Mouse (Mus musculus) lung, postnatal 0 days (tissue): ENCODE data around the gene Miox. TPM values are rescaled to one million over a fixed set of nuclear protein-coding genes. Genes with fewer than 3 reads are reported as not detected.

Source experiments
- ATAC-seq: fragments of 200-750 bp; cut with Nextera tagmentation; 2 replicates; pipeline ENCODE4 v1.8.0; 2017; ENCODE audit warnings: moderate library complexity
- DNase-seq: peaks from one replicate; pipeline ENCODE4 v3.0.0-alpha.2; 2016; ENCODE audit warnings: low spot score
- H3K27ac ChIP-seq: fragments of 300-500 bp; sonication (generic); 2 replicates; pipeline ENCODE4 v1.5.1; 2014; ENCODE audit warnings: antibody characterized with exemption, mild to moderate bottlenecking, low read length, mixed read lengths
- H3K27me3 ChIP-seq: fragments of 300-500 bp; sonication (generic); replicated peaks from 2 replicates; pipeline ENCODE4 v1.6.1; 2014; ENCODE audit warnings: low read length, mixed read lengths; ENCODE audit not compliant: insufficient read depth
- H3K36me3 ChIP-seq: fragments of 300-500 bp; sonication (generic); 2 replicates; pipeline ENCODE4 v1.6.1; 2014; ENCODE audit warnings: low read length, mixed read lengths; ENCODE audit not compliant: insufficient read depth
- H3K4me1 ChIP-seq: fragments of 300-500 bp; sonication (generic); 2 replicates; pipeline ENCODE4 v1.6.1; 2014; ENCODE audit warnings: antibody characterized with exemption, low read depth, low read length, mixed read lengths; ENCODE audit not compliant: insufficient read depth
- H3K4me2 ChIP-seq: fragments of 300-500 bp; sonication (generic); replicated peaks from 2 replicates; pipeline ENCODE4 v1.6.1; 2014; ENCODE audit warnings: low read depth, mild to moderate bottlenecking, low read length, moderate library complexity, mixed read lengths
- H3K4me3 ChIP-seq: fragments of 300-500 bp; sonication (generic); 2 replicates; pipeline ENCODE4 v1.5.1; 2014; ENCODE audit warnings: low read depth, low read length
- H3K9ac ChIP-seq: fragments of 300-500 bp; sonication (generic); replicated peaks from 2 replicates; pipeline ENCODE4 v1.6.1; 2014; ENCODE audit warnings: low read depth, mild to moderate bottlenecking
- H3K9me3 ChIP-seq: fragments of 300-500 bp; sonication (generic); 2 replicates; pipeline ENCODE4 v1.6.1; 2016; ENCODE audit warnings: low read length, mixed read lengths
- CTCF ChIP-seq: IDR thresholded peaks from 2 replicates; pipeline ENCODE4 v1.5.1; 2016; ENCODE audit warnings: antibody characterized with exemption, mild to moderate bottlenecking
- EP300 ChIP-seq: IDR thresholded peaks from 2 replicates; pipeline ENCODE4 v1.6.1; 2016; ENCODE audit warnings: antibody characterized with exemption, mild to moderate bottlenecking, control low read depth
- WGBS: fragments of 180-500 bp; shearing (Covaris S2); extraction: QIAGEN DNeasy Blood & Tissue Kit; methylation state at CpG from one replicate; pipeline ENCODE4 v1.1.7; 2014; 5-methylcytosine and 5-hydroxymethylcytosine counted together
- polyA plus RNA-seq: library from polyadenylated mRNA; unstranded; fragments of >200 nt; fragmentation: Nextera tagmentation; extraction: Ambion mirVana; gene quantifications from 2 replicates; pipeline ENCODE4 v1.2.1, GENCODE M21; 2015

The Miox gene
- not detected in 2 replicates for polyA plus RNA-seq

GRCm38 (mm10) chr15:89334271-89334670 lies at the start of gene Miox:
TSS of gene Miox (plus strand) at chr15:89334398.
- WGBS = 87% methylated on average over 7 of the region's 7 CpGs
- ATAC-seq = no peak

GRCm38 (mm10) chr15:89285004-89285403 lies 49.2 kb upstream of the Miox start:
- H3K27ac ChIP-seq = no peak overlapping the region
- no peaks in the 10 kb centered on the region for H3K27me3 ChIP-seq
- H3K36me3 ChIP-seq = peaks cover 23% of the 10 kb centered on the region; the same call in 1 of the 2 replicates
- DNase-seq (no peak), ATAC-seq (no peak)
- no peak overlapping the region for H3K9ac ChIP-seq
- H3K4me2 ChIP-seq = no peak overlapping the region
- no peaks in the 10 kb centered on the region for H3K9me3 ChIP-seq
- no peak overlapping the region for H3K4me3 ChIP-seq
- H3K4me1 ChIP-seq = no peaks in the 10 kb centered on the region
- TF ChIP-seq EP300 (no peak), CTCF (no peak)

More at GRCm38 (mm10) chr15:89334271-89334670, at the start of gene Miox:
- no peak within 1 kb of the TSS for H3K4me2 ChIP-seq
- no peaks in the 10 kb centered on the region for H3K27me3 ChIP-seq
- H3K9ac ChIP-seq = no peak within 1 kb of the TSS
- DNase-seq = no peak
- no peak within 1 kb of the TSS for H3K27ac ChIP-seq
- H3K9me3 ChIP-seq = no peaks in the 10 kb centered on the region
- no peaks in the 10 kb centered on the region for H3K36me3 ChIP-seq
- H3K4me1 ChIP-seq = no peaks in the 10 kb centered on the region
- no peak for TF ChIP-seq CTCF
- no peak for TF ChIP-seq EP300
- H3K4me3 ChIP-seq = no peak within 1 kb of the TSS

GRCm38 (mm10) chr15:89285478-89285877 lies 48.7 kb upstream of the Miox start:
- DNase-seq = no peak
- no peak overlapping the region for H3K9ac ChIP-seq
- TF ChIP-seq EP300 (no peak), CTCF (no peak)
- no peaks in the 10 kb centered on the region for H3K4me1 ChIP-seq
- ATAC-seq = no peak
- H3K27me3 ChIP-seq = no peaks in the 10 kb centered on the region
- H3K4me3 ChIP-seq = no peak overlapping the region
- H3K4me2 ChIP-seq = no peak overlapping the region
- H3K36me3 ChIP-seq = peaks cover 27% of the 10 kb centered on the region; the same call in 1 of the 2 replicates
- H3K27ac ChIP-seq = no peak overlapping the region
- no peaks in the 10 kb centered on the region for H3K9me3 ChIP-seq
- WGBS = 84% methylated on average over 5 of the region's 5 CpGs

GRCm38 (mm10) chr15:89286114-89286513 lies 48.1 kb upstream of the Miox start:
- H3K9ac ChIP-seq = no peak overlapping the region
- H3K9me3 ChIP-seq = no peaks in the 10 kb centered on the region
- H3K4me3 ChIP-seq = no peak overlapping the region
- TF ChIP-seq EP300 (no peak), CTCF (no peak)
- H3K27ac ChIP-seq = no peak overlapping the region
- no peak overlapping the region for H3K4me2 ChIP-seq
- no peaks in the 10 kb centered on the region for H3K27me3 ChIP-seq
- WGBS = 74% methylated on average over 7 of the region's 7 CpGs
- no peaks in the 10 kb centered on the region for H3K4me1 ChIP-seq
- H3K36me3 ChIP-seq = peaks cover 30% of the 10 kb centered on the region; the same call in 1 of the 2 replicates
- ATAC-seq (no peak), DNase-seq (no peak)

GRCm38 (mm10) chr15:89286582-89286981 lies 47.6 kb upstream of the Miox start:
- Histone ChIP-seq H3K36me3 (peaks cover 31% of the 10 kb centered on the region; the same call in 1 of the 2 replicates), H3K4me1 (no peaks in the 10 kb centered on the region), H3K4me3 (no peak overlapping the region), H3K9me3 (no peaks in the 10 kb centered on the region), H3K9ac (no peak overlapping the region), H3K27ac (no peak overlapping the region), H3K4me2 (no peak overlapping the region), H3K27me3 (no peaks in the 10 kb centered on the region)
- DNase-seq (no peak), ATAC-seq (no peak)
- TF ChIP-seq EP300 (no peak), CTCF (no peak)
- WGBS = 90% methylated on average over 5 of the region's 5 CpGs

- H3K27me3 ChIP-seq = no peaks in the 10 kb centered on the region
- 85% methylated on average over 23 of the region's 23 CpGs for WGBS
- DNase-seq (no peak), ATAC-seq (0 out of 2 replicates have a peak, but pooled peaks have one; percentile 22)
- no peaks in the 10 kb centered on the region for H3K4me1 ChIP-seq
- H3K4me2 ChIP-seq = no peak overlapping the region
- peaks cover 42% of the 10 kb centered on the region for H3K36me3 ChIP-seq
- H3K9ac ChIP-seq = no peak overlapping the region
- TF ChIP-seq EP300 (no peak), CTCF (no peak)
- H3K4me3 ChIP-seq = no peak overlapping the region
- H3K9me3 ChIP-seq = no peaks in the 10 kb centered on the region
- no peak overlapping the region for H3K27ac ChIP-seq
Observed at GRCm38 (mm10) chr15:89288227-89288767, 45.9 kb upstream of the Miox start.
